Mouse (Mus musculus) heart, embryonic 12.5 days (tissue): ENCODE data around the gene Cacybp. TPM values are rescaled to one million over a fixed set of nuclear protein-coding genes. Genes with fewer than 3 reads are reported as not detected.

Experiments
- ATAC-seq: fragments of 200-750 bp; cut with Nextera tagmentation; 2 replicates; pipeline ENCODE4 v1.8.0; 2017; ENCODE audit warnings: moderate TSS enrichment, moderate library complexity; ENCODE audit not compliant: insufficient number of reproducible peaks, low FRiP score
- H3K27ac ChIP-seq: fragments of 300-500 bp; sonication (generic); 2 replicates; pipeline ENCODE4 v1.5.1; 2016; ENCODE audit warnings: mild to moderate bottlenecking, moderate library complexity; ENCODE audit not compliant: poor library complexity, severe bottlenecking
- H3K27me3 ChIP-seq: fragments of 300-500 bp; sonication (generic); replicated peaks from 2 replicates; pipeline ENCODE4 v1.6.1; 2016; ENCODE audit warnings: mild to moderate bottlenecking, moderate library complexity
- H3K36me3 ChIP-seq: fragments of 300-500 bp; sonication (generic); 2 replicates; pipeline ENCODE4 v1.6.1; 2016; ENCODE audit warnings: mild to moderate bottlenecking, moderate library complexity
- H3K4me1 ChIP-seq: fragments of 300-500 bp; sonication (generic); replicated peaks from 2 replicates; pipeline ENCODE4 v1.6.1; 2016; ENCODE audit warnings: mild to moderate bottlenecking
- H3K4me2 ChIP-seq: fragments of 300-500 bp; sonication (generic); 2 replicates; pipeline ENCODE4 v1.6.1; 2016; ENCODE audit warnings: mild to moderate bottlenecking, moderate library complexity
- H3K4me3 ChIP-seq: fragments of 300-500 bp; sonication (generic); 2 replicates; pipeline ENCODE4 v1.5.1; 2016; ENCODE audit warnings: mild to moderate bottlenecking
- H3K9ac ChIP-seq: fragments of 300-500 bp; sonication (generic); 2 replicates; pipeline ENCODE4 v1.6.1; 2016; ENCODE audit warnings: mild to moderate bottlenecking, moderate library complexity
- H3K9me3 ChIP-seq: fragments of 300-500 bp; sonication (generic); replicated peaks from 2 replicates; pipeline ENCODE4 v1.6.1; 2016; ENCODE audit warnings: mild to moderate bottlenecking, moderate library complexity
- WGBS: fragments of 180-500 bp; shearing (Covaris S2); methylation state at CpG from one replicate; pipeline ENCODE4 v1.1.7; 2016; 5-methylcytosine and 5-hydroxymethylcytosine counted together
- polyA plus RNA-seq: library from polyadenylated mRNA; unstranded; fragments of >200 nt; fragmentation: Nextera tagmentation; extraction: Ambion mirVana; gene quantifications from 2 replicates; pipeline ENCODE4 v1.2.1, GENCODE M21; 2016

The Cacybp gene
- polyA plus RNA-seq, 1 experiment from 2014 or later: 181 TPM

DNA sequence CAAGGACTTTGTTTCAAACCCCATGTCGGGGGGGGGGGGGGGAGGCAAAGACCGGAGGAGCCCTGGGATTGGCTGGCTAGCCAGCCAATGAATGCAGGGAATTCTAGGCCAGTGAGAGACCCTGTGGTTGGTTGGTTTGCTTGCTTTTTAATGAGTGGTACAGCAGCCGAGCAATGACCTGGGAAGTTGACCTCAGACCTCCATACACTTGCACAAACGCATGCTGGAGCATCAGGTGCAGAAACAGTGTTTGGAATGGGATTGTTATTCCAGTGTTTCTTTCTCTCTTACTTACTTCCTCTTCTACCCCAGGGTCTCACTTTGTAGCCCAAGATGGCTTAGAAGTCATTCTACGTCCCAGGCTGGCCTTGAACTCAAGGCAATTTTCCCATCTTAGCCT, 46.1 kb downstream of the Cacybp start:
- Histone ChIP-seq H3K36me3 (no peaks in the 10 kb centered on the region), H3K4me2 (no peak overlapping the region), H3K4me3 (no peak overlapping the region), H3K27me3 (no peaks in the 10 kb centered on the region), H3K9me3 (no peaks in the 10 kb centered on the region), H3K4me1 (no peaks in the 10 kb centered on the region), H3K27ac (no peak overlapping the region), H3K9ac (no peak overlapping the region)
- 78% methylated on average over 3 of the region's 5 CpGs for WGBS
- no peak for ATAC-seq

DNA sequence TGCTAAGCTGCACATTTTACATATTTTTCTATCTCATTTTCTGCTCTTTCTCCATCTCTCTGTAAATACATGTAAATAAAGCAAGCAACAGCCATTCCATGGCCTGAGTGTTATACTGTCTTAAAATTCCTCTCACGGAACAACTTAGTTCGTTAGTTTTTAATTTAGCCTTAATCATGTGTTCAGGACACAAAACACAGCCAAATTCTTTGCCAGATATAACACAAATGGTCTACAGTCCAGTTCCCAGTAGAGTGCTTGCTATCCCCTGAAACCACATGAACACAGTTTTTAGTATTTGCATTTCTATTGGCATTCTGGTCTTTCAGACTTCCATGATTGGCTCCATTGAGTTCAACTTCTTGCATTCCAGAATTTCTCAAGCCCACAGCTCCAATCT, 54.5 kb downstream of the Cacybp start:
- no peak overlapping the region for H3K27ac ChIP-seq
- no peak overlapping the region for H3K4me2 ChIP-seq
- no peaks in the 10 kb centered on the region for H3K4me1 ChIP-seq
- no peaks in the 10 kb centered on the region for H3K27me3 ChIP-seq
- 85% methylated on average over 2 of the region's 2 CpGs for WGBS
- H3K4me3 ChIP-seq: no peak overlapping the region
- H3K36me3 ChIP-seq: no peaks in the 10 kb centered on the region
- no peak for ATAC-seq
- no peaks in the 10 kb centered on the region for H3K9me3 ChIP-seq
- H3K9ac ChIP-seq: no peak overlapping the region

- no peaks in the 10 kb centered on the region for H3K36me3 ChIP-seq
- H3K9me3 ChIP-seq: no peaks in the 10 kb centered on the region
- no peak within 1 kb of the TSS for H3K27ac ChIP-seq
- no peak within 1 kb of the TSS for H3K4me2 ChIP-seq
- no peaks in the 10 kb centered on the region for H3K4me1 ChIP-seq
- no peak within 1 kb of the TSS for H3K4me3 ChIP-seq
- H3K9ac ChIP-seq: no peak within 1 kb of the TSS
- H3K27me3 ChIP-seq: no peaks in the 10 kb centered on the region
- WGBS: 58% methylated on average over 8 of the region's 8 CpGs
- ATAC-seq: no peak
These were observed 59.2 kb downstream of the Cacybp start, which contains the start of gene Tnn for GRCm38 (mm10) chr1:160153480-160153879. Tnn (minus strand) TSS chr1:160153580.

Other genes starting within 250 kb of the Cacybp start
- gene 4930523C07Rik, start 168.5 kb downstream of the Cacybp start, polyA plus RNA-seq: 7.4 and 9.6 TPM in 2 replicates
- gene Tnn, start 59.3 kb downstream of the Cacybp start, polyA plus RNA-seq: 0.06 TPM in 1 of 2 replicates, not detected in the other
- gene Mrps14, start 17.7 kb downstream of the Cacybp start, polyA plus RNA-seq: 184 and 185 TPM in 2 replicates